In genomic region chr7:68444426-68445095, GRCm38 (mm10) we compare ENCODE assay signal across 31 mouse cellular contexts.
A peak's percentile ranks its signal among the peaks of the same experiment; 100 is the strongest.
DNase-seq lines count a peak whose midpoint lies in the region; ATAC-seq lines count a peak whose summit lies in the region.
"Had no signal": no experiment of that assay in that cellular context is flagged by ENCODE, and none has a peak within 500 bp of the region (broad histone marks: within the 10 kb centered on the region; RNA-seq: fewer than 3 reads in every experiment).

No protein-coding gene starts in this region.

- H3K4me1 ChIP-seq in limb, embryonic 12.5 days (replicated peaks) = peaks cover 32% of the 10 kb centered on the region
- H3K4me1 ChIP-seq: embryonic facial prominence, embryonic 13.5 days; heart, embryonic 12.5 days; heart, embryonic 15.5 days had no signal

- no peaks in the 10 kb centered on the region for H3K9me3 ChIP-seq in limb, embryonic 12.5 days
- H3K9me3 ChIP-seq: embryonic facial prominence, embryonic 10.5 days; embryonic facial prominence, embryonic 13.5 days; forebrain, embryonic 12.5 days; heart, embryonic 12.5 days; heart, embryonic 15.5 days; hindbrain, embryonic 10.5 days; hindbrain, embryonic 13.5 days had no signal

- 0 out of 2 replicates have a peak overlapping the region, but pooled peaks have one; percentile 6 for H3K4me2 ChIP-seq in limb, embryonic 12.5 days
- H3K4me2 ChIP-seq: embryonic facial prominence, embryonic 13.5 days; forebrain, embryonic 12.5 days; heart, embryonic 12.5 days; heart, embryonic 15.5 days; hindbrain, embryonic 13.5 days had no signal

- DNase-seq in forelimb bud, embryonic 11.5 days (ENCODE audit: low read depth, low spot score) = peak; percentile 84
- peak; percentile 40 for DNase-seq in large intestine, adult 2 months (ENCODE audit: low read depth, low spot score)
- DNase-seq in frontal cortex, postnatal 10 days (ENCODE audit: low spot score in 2 of 2) = no peak
- DNase-seq in lung, postnatal 4 days = no peak
- DNase-seq in right cerebral cortex, postnatal 4 days = no peak
- DNase-seq: adrenal gland, postnatal 14 days; B cell, adult 2 months; cerebellum, adult 11-12 months; cerebellum, adult 8-10 months; cerebellum, postnatal 10 days; cerebellum, postnatal 36 days; embryo, embryonic 11 days; gastrocnemius, postnatal 10 days; gastrocnemius, postnatal 36 days; heart, postnatal 10 days; heart, postnatal 36 days had no signal

- H3K27ac ChIP-seq in limb, embryonic 12.5 days = peak overlapping the region; percentile 57; the same call in 1 of the 2 replicates
- H3K27ac ChIP-seq: embryonic facial prominence, embryonic 10.5 days; embryonic facial prominence, embryonic 13.5 days; forebrain, embryonic 12.5 days; heart, embryonic 15.5 days; hindbrain, embryonic 10.5 days; hindbrain, embryonic 13.5 days had no signal

- 28% methylated on average over 11 of the region's 11 CpGs for WGBS in large intestine, adult 2 months
- 13% methylated on average over 11 of the region's 11 CpGs for WGBS in limb, embryonic 12.5 days

- peaks cover 52% of the 10 kb centered on the region for H3K27me3 ChIP-seq in limb, embryonic 12.5 days
- H3K27me3 ChIP-seq: embryonic facial prominence, embryonic 13.5 days; forebrain, embryonic 12.5 days; heart, embryonic 12.5 days; heart, embryonic 15.5 days had no signal

- H3K9ac ChIP-seq in limb, embryonic 12.5 days (replicated peaks) = no peak overlapping the region
- H3K9ac ChIP-seq: embryonic facial prominence, embryonic 13.5 days; forebrain, embryonic 12.5 days; heart, embryonic 12.5 days; heart, embryonic 15.5 days; hindbrain, embryonic 13.5 days had no signal

- no peak overlapping the region for H3K4me3 ChIP-seq in limb, embryonic 12.5 days (replicated peaks)
- H3K4me3 ChIP-seq: embryonic facial prominence, embryonic 10.5 days; embryonic facial prominence, embryonic 13.5 days; erythroblast, embryonic 14.5 days; forebrain, embryonic 12.5 days; heart, embryonic 12.5 days; heart, embryonic 15.5 days; hindbrain, embryonic 10.5 days; hindbrain, embryonic 13.5 days had no signal

- peak; percentile 84 for ATAC-seq in limb, embryonic 12.5 days (ENCODE audit: insufficient number of reproducible peaks, insufficient read depth, low FRiP score, low TSS enrichment, low read depth)
- ATAC-seq: forebrain, embryonic 16.5 days; hindbrain, embryonic 16.5 days; inflammation-experienced regulatory T-cells, adult 6 months; intestine, embryonic 16.5 days; Patski had no signal

- H3K36me3 ChIP-seq in limb, embryonic 12.5 days = no peaks in the 10 kb centered on the region
- H3K36me3 ChIP-seq: embryonic facial prominence, embryonic 10.5 days; embryonic facial prominence, embryonic 13.5 days; forebrain, embryonic 12.5 days; G1E; heart, embryonic 12.5 days; heart, embryonic 15.5 days; hindbrain, embryonic 10.5 days; hindbrain, embryonic 13.5 days had no signal

Comparison
In these comparisons a context has a peak if more than half of its experiments do, and no peak if none do; other contexts are left out.
1. DNase-seq: peak in forelimb bud, embryonic 11.5 days (single experiment) and large intestine, adult 2 months (single experiment); none in frontal cortex, postnatal 10 days (0 of 2), lung, postnatal 4 days (0 of 2) and right cerebral cortex, postnatal 4 days (single experiment).